Mouse (Mus musculus) kidney, embryonic 14.5 days (tissue): ENCODE results near the gene Rhobtb3. TPM values are rescaled to one million over a fixed set of nuclear protein-coding genes. Genes with fewer than 3 reads are reported as not detected.
"Not testable (repeated sequence)": the region's sequence is repeated elsewhere in the genome, so short reads cannot be mapped to it uniquely, and the experiment has no call there.

Source experiments
- ATAC-seq: fragments of 200-750 bp; cut with Nextera tagmentation; 2 replicates; pipeline ENCODE4 v1.8.0; 2017; ENCODE audit warnings: moderate number of reproducible peaks, mild to moderate bottlenecking, moderate TSS enrichment, moderate library complexity; ENCODE audit not compliant: low FRiP score, low TSS enrichment
- H3K27ac ChIP-seq: fragments of 300-500 bp; sonication (generic); 2 replicates; pipeline ENCODE4 v1.5.1; 2014; ENCODE audit warnings: low read depth, mild to moderate bottlenecking, low read length, moderate library complexity, mixed read lengths
- H3K27me3 ChIP-seq: fragments of 300-500 bp; sonication (generic); 2 replicates; pipeline ENCODE4 v1.6.1; 2014; ENCODE audit warnings: mild to moderate bottlenecking, low read length; ENCODE audit not compliant: control insufficient read depth, insufficient read depth
- H3K36me3 ChIP-seq: fragments of 300-500 bp; sonication (generic); 2 replicates; pipeline ENCODE4 v1.6.1; 2014; ENCODE audit warnings: low read length, mixed read lengths; ENCODE audit not compliant: control insufficient read depth, insufficient read depth
- H3K4me1 ChIP-seq: fragments of 300-500 bp; sonication (generic); 2 replicates; pipeline ENCODE4 v1.6.1; 2014; ENCODE audit warnings: low read length, mixed read lengths; ENCODE audit not compliant: control insufficient read depth, insufficient read depth
- H3K4me2 ChIP-seq: fragments of 300-500 bp; sonication (generic); replicated peaks from 2 replicates; pipeline ENCODE4 v1.6.1; 2014; ENCODE audit warnings: low read depth, mild to moderate bottlenecking, low read length
- H3K4me3 ChIP-seq: fragments of 300-500 bp; sonication (generic); 2 replicates; pipeline ENCODE4 v1.5.1; 2014; ENCODE audit warnings: mild to moderate bottlenecking, low read length
- H3K9ac ChIP-seq: fragments of 300-500 bp; sonication (generic); 2 replicates; pipeline ENCODE4 v1.6.1; 2014; ENCODE audit warnings: low read depth, mild to moderate bottlenecking, low read length, moderate library complexity
- H3K9me3 ChIP-seq: fragments of 300-500 bp; sonication (generic); 2 replicates; pipeline ENCODE4 v1.6.1; 2016; ENCODE audit warnings: low read length; ENCODE audit not compliant: control insufficient read depth
- WGBS: fragments of 180-500 bp; shearing (Covaris S2); extraction: QIAGEN DNeasy Blood & Tissue Kit; methylation state at CpG from one replicate; pipeline ENCODE4 v1.1.7; 2014; 5-methylcytosine and 5-hydroxymethylcytosine counted together
- polyA plus RNA-seq: library from polyadenylated mRNA; unstranded; fragments of >200 nt; fragmentation: Nextera tagmentation; extraction: Ambion mirVana; gene quantifications from 2 replicates; pipeline ENCODE4 v1.2.1, GENCODE M21; 2014

Gene Rhobtb3
- polyA plus RNA-seq, 1 experiment from 2014 or later = 67.0 TPM

GRCm38 (mm10) chr13:75900928-75901327, 42.8 kb downstream of the Rhobtb3 start:
- not testable (repeated sequence) for ATAC-seq, H3K9me3 ChIP-seq, H3K9ac ChIP-seq, H3K4me3 ChIP-seq, H3K4me1 ChIP-seq, H3K4me2 ChIP-seq, H3K27ac ChIP-seq, H3K27me3 ChIP-seq
- WGBS = 100% methylated on average over 1 of the region's 1 CpGs
- peaks cover 11% of the 10 kb centered on the region; the same call in 1 of the 2 replicates for H3K36me3 ChIP-seq

- no peak overlapping the region for H3K9ac ChIP-seq
- peaks cover 23% of the 10 kb centered on the region for H3K36me3 ChIP-seq
- no peaks in the 10 kb centered on the region for H3K4me1 ChIP-seq
- no peaks in the 10 kb centered on the region for H3K27me3 ChIP-seq
- 67% methylated on average over 6 of the region's 6 CpGs for WGBS
- ATAC-seq = no peak
- H3K27ac ChIP-seq = no peak overlapping the region
- no peak overlapping the region for H3K4me3 ChIP-seq
- no peak overlapping the region for H3K4me2 ChIP-seq
- H3K9me3 ChIP-seq = no peaks in the 10 kb centered on the region
Observed at GRCm38 (mm10) chr13:75892876-75893275, 50.8 kb downstream of the Rhobtb3 start.

- 89% methylated on average over 3 of the region's 3 CpGs for WGBS
- peaks cover 23% of the 10 kb centered on the region for H3K36me3 ChIP-seq
- no peak overlapping the region for H3K9ac ChIP-seq
- no peak for ATAC-seq
- H3K4me2 ChIP-seq = no peak overlapping the region
- no peaks in the 10 kb centered on the region for H3K9me3 ChIP-seq
- H3K4me3 ChIP-seq = no peak overlapping the region
- no peaks in the 10 kb centered on the region for H3K27me3 ChIP-seq
- no peak overlapping the region for H3K27ac ChIP-seq
- no peaks in the 10 kb centered on the region for H3K4me1 ChIP-seq
Observed at GRCm38 (mm10) chr13:75892291-75892690, 51.4 kb downstream of the Rhobtb3 start.

GRCm38 (mm10) chr13:75891868-75892267, 51.9 kb downstream of the Rhobtb3 start:
- H3K9ac ChIP-seq = no peak overlapping the region

GRCm38 (mm10) chr13:75883792-75884191, 59.9 kb downstream of the Rhobtb3 start:
- WGBS = 69% methylated on average over 3 of the region's 3 CpGs
- no peaks in the 10 kb centered on the region for H3K4me1 ChIP-seq
- H3K27ac ChIP-seq = no peak overlapping the region
- H3K36me3 ChIP-seq = peaks cover 16% of the 10 kb centered on the region; the same call in 1 of the 2 replicates
- ATAC-seq = no peak
- no peak overlapping the region for H3K9ac ChIP-seq
- H3K4me3 ChIP-seq = no peak overlapping the region
- no peaks in the 10 kb centered on the region for H3K27me3 ChIP-seq
- H3K4me2 ChIP-seq = no peak overlapping the region
- H3K9me3 ChIP-seq = 0 out of 2 replicates have a peak, but pooled peaks cover 2% of the 10 kb centered on the region

More at GRCm38 (mm10) chr13:75891868-75892267, 51.9 kb downstream of the Rhobtb3 start:
- peaks cover 23% of the 10 kb centered on the region for H3K36me3 ChIP-seq
- WGBS = 88% methylated on average over 4 of the region's 4 CpGs
- no peaks in the 10 kb centered on the region for H3K9me3 ChIP-seq
- H3K4me2 ChIP-seq = no peak overlapping the region
- H3K4me1 ChIP-seq = no peaks in the 10 kb centered on the region
- no peaks in the 10 kb centered on the region for H3K27me3 ChIP-seq
- H3K4me3 ChIP-seq = no peak overlapping the region
- no peak overlapping the region for H3K27ac ChIP-seq
- ATAC-seq = no peak

- Histone ChIP-seq H3K9me3 (no peaks in the 10 kb centered on the region), H3K36me3 (peaks cover 33% of the 10 kb centered on the region; the same call in 1 of the 2 replicates), H3K27ac (no peak overlapping the region), H3K4me1 (no peaks in the 10 kb centered on the region), H3K4me2 (no peak overlapping the region), H3K9ac (no peak overlapping the region), H3K27me3 (no peaks in the 10 kb centered on the region), H3K4me3 (no peak overlapping the region)
- no peak for ATAC-seq
- 68% methylated on average over 2 of the region's 2 CpGs for WGBS
Observed at GRCm38 (mm10) chr13:75880501-75880900, 63.2 kb downstream of the Rhobtb3 start.

- H3K4me2 ChIP-seq = no peak overlapping the region
- H3K9me3 ChIP-seq = no peaks in the 10 kb centered on the region
- no peaks in the 10 kb centered on the region for H3K4me1 ChIP-seq
- H3K27ac ChIP-seq = no peak overlapping the region
- peaks cover 34% of the 10 kb centered on the region; the same call in 1 of the 2 replicates for H3K36me3 ChIP-seq
- no peak for ATAC-seq
- WGBS = 90% methylated on average over 3 of the region's 3 CpGs
- no peak overlapping the region for H3K9ac ChIP-seq
- H3K27me3 ChIP-seq = no peaks in the 10 kb centered on the region
- no peak overlapping the region for H3K4me3 ChIP-seq
Observed at GRCm38 (mm10) chr13:75879756-75880155, 64.0 kb downstream of the Rhobtb3 start.

- no peaks in the 10 kb centered on the region for H3K4me1 ChIP-seq
- ATAC-seq = peak; percentile 24; the same call in 1 of the 2 replicates
- H3K27me3 ChIP-seq = no peaks in the 10 kb centered on the region
- H3K27ac ChIP-seq = no peak overlapping the region
- H3K9ac ChIP-seq = no peak overlapping the region
- no peak overlapping the region for H3K4me2 ChIP-seq
- H3K9me3 ChIP-seq = no peaks in the 10 kb centered on the region
- peaks cover 43% of the 10 kb centered on the region for H3K36me3 ChIP-seq
- no peak overlapping the region for H3K4me3 ChIP-seq
Observed at GRCm38 (mm10) chr13:75877907-75878306, 65.8 kb downstream of the Rhobtb3 start.

- WGBS = 83% methylated on average over 6 of the region's 6 CpGs
- ATAC-seq = no peak
- H3K27me3 ChIP-seq = no peaks in the 10 kb centered on the region
- H3K4me3 ChIP-seq = no peak overlapping the region
- H3K27ac ChIP-seq = no peak overlapping the region
- no peak overlapping the region for H3K9ac ChIP-seq
- no peak overlapping the region for H3K4me2 ChIP-seq
- no peaks in the 10 kb centered on the region for H3K9me3 ChIP-seq
- H3K36me3 ChIP-seq = peaks cover 47% of the 10 kb centered on the region
- H3K4me1 ChIP-seq = no peaks in the 10 kb centered on the region
Observed at GRCm38 (mm10) chr13:75876592-75876991, 67.1 kb downstream of the Rhobtb3 start.
